Mouse (Mus musculus): ENCODE results near the gene Morn2. TPM values are rescaled to one million over a fixed set of nuclear protein-coding genes. Genes with fewer than 3 reads are reported as not detected.
A peak's percentile ranks its signal among the peaks of the same experiment; 100 is the strongest.

The Morn2 gene
- polyA plus RNA-seq, 1 experiment, result 7.5 TPM

DNA sequence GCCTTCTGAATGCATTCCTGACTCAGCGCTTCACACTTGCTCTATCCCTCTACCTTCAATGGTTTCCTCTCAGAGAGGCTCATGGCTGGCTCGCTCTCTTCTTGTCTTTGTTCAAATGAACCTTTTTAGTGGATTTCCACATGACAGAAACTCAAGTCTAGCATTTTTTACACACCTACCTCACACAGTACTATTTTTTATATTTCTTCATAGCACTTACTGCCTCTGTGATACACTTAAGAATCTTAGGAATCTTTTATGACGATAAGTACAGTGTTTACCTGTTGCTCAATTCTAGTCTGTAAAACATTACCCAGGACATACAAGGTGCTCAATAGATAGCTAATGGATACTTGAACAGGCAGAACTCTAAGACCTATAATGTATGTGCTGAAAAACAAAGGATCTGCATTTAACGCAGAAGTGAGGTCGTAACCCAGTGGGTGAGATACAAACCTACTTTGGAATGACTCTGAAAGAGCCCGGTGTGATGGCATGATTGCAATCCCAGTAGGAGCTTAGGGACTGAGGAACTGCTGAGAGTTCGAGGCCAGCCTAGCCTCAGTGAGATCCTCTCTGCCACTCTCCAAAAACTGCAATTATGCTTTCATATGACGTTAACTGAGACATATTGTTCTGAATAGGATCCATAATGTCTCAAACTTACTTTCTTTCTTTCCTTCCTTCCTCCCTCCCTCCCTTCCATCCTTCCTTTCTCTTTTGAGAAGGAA is 10.5 kb upstream of the Morn2 start:
- DNase-seq, result no peak
- TF ChIP-seq POLR2A (IDR thresholded peaks at IDR 0.05; ENCODE audit: borderline replicate concordance, extremely low read depth, low read depth, low read length), result no peak
- TF ChIP-seq CTCF (IDR thresholded peaks at IDR 0.05; ENCODE audit: insufficient read depth, low read length), result no peak
- Histone ChIP-seq H3K4me1 (ENCODE audit: control insufficient read depth, insufficient read depth, low read length) (no peaks in the 10 kb centered on the region), H3K4me3 (replicated peaks; ENCODE audit: extremely low read depth, low read depth, low read length) (no peak overlapping the region)
- 79% methylated on average over 8 of the region's 8 CpGs for WGBS

GRCm38 (mm10) chr17:80284446-80284845 is 5.6 kb upstream of the Morn2 start:
- 57% methylated on average over 4 of the region's 4 CpGs for WGBS
- DNase-seq, result no peak
- TF ChIP-seq POLR2A (IDR thresholded peaks at IDR 0.05; ENCODE audit: borderline replicate concordance, extremely low read depth, low read depth, low read length) (no peak), CTCF (IDR thresholded peaks at IDR 0.05; ENCODE audit: insufficient read depth, low read length) (no peak)
- peaks cover 7% of the 10 kb centered on the region; the same call in 1 of the 2 replicates for H3K4me1 ChIP-seq (ENCODE audit: control insufficient read depth, insufficient read depth, low read length)
- H3K4me3 ChIP-seq (replicated peaks; ENCODE audit: extremely low read depth, low read depth, low read length), result no peak overlapping the region

GRCm38 (mm10) chr17:80288012-80288411 is 2.0 kb upstream of the Morn2 start:
- H3K4me3 ChIP-seq (replicated peaks; ENCODE audit: extremely low read depth, low read depth, low read length), result no peak overlapping the region
- WGBS, result 69% methylated on average over 6 of the region's 6 CpGs
- no peak for TF ChIP-seq POLR2A (IDR thresholded peaks at IDR 0.05; ENCODE audit: borderline replicate concordance, extremely low read depth, low read depth, low read length)
- no peak for TF ChIP-seq CTCF (IDR thresholded peaks at IDR 0.05; ENCODE audit: insufficient read depth, low read length)
- H3K4me1 ChIP-seq (ENCODE audit: control insufficient read depth, insufficient read depth, low read length), result peaks cover 7% of the 10 kb centered on the region; the same call in 1 of the 2 replicates
- DNase-seq, result no peak

GRCm38 (mm10) chr17:80289280-80290073 is 526 bp upstream of the Morn2 start:
- under 1% methylated on average over 30 of the region's 30 CpGs for WGBS
- TF ChIP-seq POLR2A (IDR thresholded peaks at IDR 0.05; ENCODE audit: borderline replicate concordance, extremely low read depth, low read depth, low read length) (no peak), CTCF (IDR thresholded peaks at IDR 0.05; ENCODE audit: insufficient read depth, low read length) (no peak)
- H3K4me1 ChIP-seq (ENCODE audit: control insufficient read depth, insufficient read depth, low read length), result peaks cover 7% of the 10 kb centered on the region; the same call in 1 of the 2 replicates
- peak overlapping the region; percentile 97 for H3K4me3 ChIP-seq (replicated peaks; ENCODE audit: extremely low read depth, low read depth, low read length)
- no peak for DNase-seq

DNA sequence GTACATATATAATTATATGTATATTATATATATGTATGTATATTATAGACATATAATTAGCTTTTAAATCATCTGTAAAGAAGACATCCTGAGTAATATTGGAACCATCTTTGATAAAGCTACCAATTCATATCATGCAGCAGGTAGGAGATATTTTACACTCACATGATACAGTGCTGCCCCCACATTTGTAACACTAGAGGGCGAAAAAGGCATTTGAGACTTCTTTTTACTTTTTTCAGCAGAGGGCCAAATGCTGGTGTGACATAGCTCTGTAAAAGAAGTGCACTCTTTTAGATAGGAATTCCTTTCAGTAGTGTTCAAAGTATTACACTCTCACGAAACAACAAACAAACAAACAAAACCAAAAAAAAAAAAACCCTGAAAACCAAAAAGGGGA is 1.1 kb downstream of the Morn2 start:
- H3K4me3 ChIP-seq (replicated peaks; ENCODE audit: extremely low read depth, low read depth, low read length), result no peak overlapping the region
- H3K4me1 ChIP-seq (ENCODE audit: control insufficient read depth, insufficient read depth, low read length), result peaks cover 7% of the 10 kb centered on the region; the same call in 1 of the 2 replicates
- 10% methylated on average over 2 of the region's 2 CpGs for WGBS
- DNase-seq, result no peak
- TF ChIP-seq POLR2A (IDR thresholded peaks at IDR 0.05; ENCODE audit: borderline replicate concordance, extremely low read depth, low read depth, low read length), result no peak
- TF ChIP-seq CTCF (IDR thresholded peaks at IDR 0.05; ENCODE audit: insufficient read depth, low read length), result peak; percentile 15; the same call in 1 of the 2 replicates

DNA sequence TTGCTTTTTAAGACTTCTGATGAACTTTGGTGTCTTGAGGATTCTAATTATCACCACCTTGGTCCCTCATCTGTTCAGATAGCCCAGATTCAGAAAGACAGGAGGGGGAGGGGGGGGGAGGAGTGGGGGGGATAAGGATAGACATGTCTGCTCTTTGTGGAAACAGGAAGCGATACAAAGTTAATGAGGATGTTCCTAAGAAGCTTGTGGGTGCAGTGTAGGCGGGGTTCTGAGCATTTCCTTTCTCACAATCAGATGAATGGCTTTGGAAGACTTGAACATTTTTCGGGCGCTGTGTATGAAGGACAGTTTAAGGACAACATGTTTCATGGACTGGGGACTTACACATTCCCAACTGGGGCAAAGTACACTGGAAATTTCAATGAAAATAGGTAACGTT is 5.3 kb downstream of the Morn2 start:
- no peak for DNase-seq
- WGBS, result 55% methylated on average over 5 of the region's 5 CpGs
- no peak overlapping the region for H3K4me3 ChIP-seq (replicated peaks; ENCODE audit: extremely low read depth, low read depth, low read length)
- no peak for TF ChIP-seq POLR2A (IDR thresholded peaks at IDR 0.05; ENCODE audit: borderline replicate concordance, extremely low read depth, low read depth, low read length)
- no peak for TF ChIP-seq CTCF (IDR thresholded peaks at IDR 0.05; ENCODE audit: insufficient read depth, low read length)
- no peaks in the 10 kb centered on the region for H3K4me1 ChIP-seq (ENCODE audit: control insufficient read depth, insufficient read depth, low read length)

DNA sequence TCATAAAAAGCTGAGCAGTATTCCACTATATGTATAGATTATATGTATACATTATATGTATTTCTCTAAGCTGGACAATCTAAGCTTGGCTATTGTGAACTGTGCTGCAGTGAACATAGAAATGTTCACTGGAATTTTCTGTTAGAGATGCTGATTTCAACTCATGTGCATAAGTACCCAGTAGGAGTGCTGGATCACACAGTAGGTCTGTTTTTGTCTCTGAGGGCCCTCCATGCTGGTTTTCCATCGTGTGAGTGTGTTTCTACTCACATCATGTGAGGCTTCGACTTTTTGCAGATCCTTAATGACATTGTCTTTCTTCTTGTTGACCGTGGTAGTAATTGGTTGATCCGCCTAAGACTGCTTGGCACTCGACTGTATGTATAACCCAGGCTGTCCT is 8.8 kb downstream of the Morn2 start:
- 85% methylated on average over 5 of the region's 5 CpGs for WGBS
- Histone ChIP-seq H3K4me1 (ENCODE audit: control insufficient read depth, insufficient read depth, low read length) (no peaks in the 10 kb centered on the region), H3K4me3 (replicated peaks; ENCODE audit: extremely low read depth, low read depth, low read length) (no peak overlapping the region)
- no peak for TF ChIP-seq POLR2A (IDR thresholded peaks at IDR 0.05; ENCODE audit: borderline replicate concordance, extremely low read depth, low read depth, low read length)
- DNase-seq, result no peak

GRCm38 (mm10) chr17:80307251-80307650 is 17.2 kb downstream of the Morn2 start, which contains the start of gene Arhgef33:
TSS of gene Arhgef33 (plus strand) at chr17:80307407.
- Histone ChIP-seq H3K4me3 (replicated peaks; ENCODE audit: extremely low read depth, low read depth, low read length) (no peak within 1 kb of the TSS), H3K4me1 (ENCODE audit: control insufficient read depth, insufficient read depth, low read length) (no peaks in the 10 kb centered on the region)
- TF ChIP-seq CTCF (IDR thresholded peaks at IDR 0.05; ENCODE audit: insufficient read depth, low read length) (no peak), POLR2A (IDR thresholded peaks at IDR 0.05; ENCODE audit: borderline replicate concordance, extremely low read depth, low read depth, low read length) (no peak)
- 97% methylated on average over 1 of the region's 1 CpGs for WGBS
- no peak for DNase-seq

GRCm38 (mm10) chr17:80311761-80312160 is 21.8 kb downstream of the Morn2 start:
- no peak for TF ChIP-seq CTCF (IDR thresholded peaks at IDR 0.05; ENCODE audit: insufficient read depth, low read length)
- no peak for TF ChIP-seq POLR2A (IDR thresholded peaks at IDR 0.05; ENCODE audit: borderline replicate concordance, extremely low read depth, low read depth, low read length)
- 64% methylated on average over 9 of the region's 9 CpGs for WGBS
- H3K4me1 ChIP-seq (ENCODE audit: control insufficient read depth, insufficient read depth, low read length), result no peaks in the 10 kb centered on the region
- DNase-seq, result no peak
- no peak overlapping the region for H3K4me3 ChIP-seq (replicated peaks; ENCODE audit: extremely low read depth, low read depth, low read length)

Measured in lung, adult 2 months (tissue).